Mouse (Mus musculus): ENCODE measurements at regions not wholly inside any gene's neighbourhood (a gene's known extent, or its start where the extent isn't known, plus 50 kb on each side); places are given as distances from the start of the nearest gene placed in this dataset.
A peak's percentile ranks its signal among the peaks of the same experiment; 100 is the strongest.

- no peaks in the 10 kb centered on the region for H3K36me3 ChIP-seq (ENCODE audit: control insufficient read depth, insufficient read depth, low read length)
- no peaks in the 10 kb centered on the region for H3K4me1 ChIP-seq (ENCODE audit: control insufficient read depth, insufficient read depth, low read length)
- no peak overlapping the region for H3K27ac ChIP-seq (ENCODE audit: low read length)
- peak; percentile 80 for ATAC-seq
- H3K4me3 ChIP-seq (ENCODE audit: low read length), result no peak overlapping the region
- H3K9ac ChIP-seq (ENCODE audit: low read depth, low read length), result no peak overlapping the region
- no peaks in the 10 kb centered on the region for H3K9me3 ChIP-seq (ENCODE audit: control insufficient read depth, low read length)
- WGBS, result 5% methylated on average over 11 of the region's 11 CpGs
- no peaks in the 10 kb centered on the region for H3K27me3 ChIP-seq (replicated peaks; ENCODE audit: control insufficient read depth, insufficient read depth, low read length)
- H3K4me2 ChIP-seq (ENCODE audit: low read depth, low read length), result no peak overlapping the region
Measured at GRCm38 (mm10) chr7:55710872-55711558, 57.0 kb upstream of the Siglech start.
